Mouse (Mus musculus): ENCODE measurements at regions not wholly inside any gene's neighbourhood (a gene's known extent, or its start where the extent isn't known, plus 50 kb on each side); places are given as distances from the start of the nearest gene placed in this dataset.

DNA sequence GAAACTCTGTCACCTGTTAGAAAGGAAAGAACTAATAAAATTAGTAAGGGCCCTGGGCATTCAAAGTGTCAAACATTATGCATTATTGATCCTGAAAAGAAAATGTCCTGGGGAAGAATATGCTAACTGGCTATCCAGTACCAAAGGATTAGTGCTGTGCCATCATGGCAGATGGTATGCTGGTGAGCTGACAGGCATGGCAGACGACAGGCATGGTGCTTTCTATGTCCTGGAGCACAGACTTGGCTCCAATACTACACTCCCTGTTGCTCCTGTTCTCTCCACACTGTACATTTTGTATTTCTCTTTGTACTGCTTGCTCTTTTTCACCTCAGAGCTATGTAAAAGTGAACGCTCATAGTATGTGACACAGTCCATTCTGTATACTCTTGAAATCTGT, 187.9 kb upstream of the Gpc5 start:
- no peak overlapping the region for H3K4me3 ChIP-seq (ENCODE audit: insufficient read depth, low read length)
- no peaks in the 10 kb centered on the region for H3K4me1 ChIP-seq (ENCODE audit: control insufficient read depth, insufficient read depth, low read length)

DNA sequence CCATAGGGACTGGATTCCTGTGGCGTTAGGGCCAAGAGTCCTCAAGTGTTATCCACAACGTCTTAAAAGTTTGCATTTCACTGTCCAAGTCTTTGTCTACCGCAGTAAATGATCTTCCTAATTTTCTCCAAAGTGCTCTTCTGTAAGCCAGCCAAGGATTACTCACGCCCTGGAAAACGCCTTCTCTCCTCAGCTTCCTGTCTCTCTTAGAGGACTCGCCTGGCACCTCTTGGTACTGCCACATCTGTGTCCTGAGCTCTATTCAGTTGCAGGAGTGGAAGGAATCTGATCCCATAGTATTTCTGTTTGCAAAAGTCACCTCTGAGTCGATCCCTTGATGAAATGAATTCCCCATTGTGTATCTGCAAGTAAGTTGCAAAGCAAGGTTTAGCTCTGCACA, 179.7 kb upstream of the Gpc5 start:
- Histone ChIP-seq H3K27ac (ENCODE audit: insufficient read depth, low read length) (no peak overlapping the region), H3K4me1 (ENCODE audit: control insufficient read depth, insufficient read depth, low read length) (no peaks in the 10 kb centered on the region), H3K4me3 (ENCODE audit: insufficient read depth, low read length) (no peak overlapping the region)
- TF ChIP-seq CTCF (IDR thresholded peaks at IDR 0.05; ENCODE audit: borderline replicate concordance, insufficient read depth, low read length) (no peak), POLR2A (IDR thresholded peaks at IDR 0.05; ENCODE audit: low read depth, low read length) (no peak)

More for the DNA sequence above, 187.9 kb upstream of the Gpc5 start:
- no peak overlapping the region for H3K27ac ChIP-seq (ENCODE audit: insufficient read depth, low read length)
- no peak for TF ChIP-seq CTCF (IDR thresholded peaks at IDR 0.05; ENCODE audit: borderline replicate concordance, insufficient read depth, low read length)
- no peak for TF ChIP-seq POLR2A (IDR thresholded peaks at IDR 0.05; ENCODE audit: low read depth, low read length)

DNA sequence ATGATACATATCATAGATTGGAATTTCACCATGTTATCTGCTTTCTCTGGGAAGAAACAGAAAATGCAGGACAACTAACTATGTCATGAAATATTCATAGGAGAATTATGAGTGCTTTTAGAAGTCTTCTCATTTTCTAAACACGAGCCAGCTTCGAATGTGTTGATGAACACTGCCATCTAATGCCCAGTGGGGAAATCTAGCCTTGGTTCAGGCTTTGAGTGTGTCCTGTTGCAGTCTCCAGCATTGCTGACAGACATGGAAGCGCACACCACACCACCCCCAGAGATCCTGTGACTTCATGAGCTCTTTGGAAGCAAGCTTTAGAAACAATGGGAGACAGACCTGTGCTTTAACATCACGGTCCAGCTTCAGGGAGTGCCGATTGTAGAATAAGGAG, 178.8 kb upstream of the Gpc5 start:
- Histone ChIP-seq H3K4me3 (ENCODE audit: insufficient read depth, low read length) (no peak overlapping the region), H3K27ac (ENCODE audit: insufficient read depth, low read length) (no peak overlapping the region), H3K4me1 (ENCODE audit: control insufficient read depth, insufficient read depth, low read length) (no peaks in the 10 kb centered on the region)
- no peak for TF ChIP-seq CTCF (IDR thresholded peaks at IDR 0.05; ENCODE audit: borderline replicate concordance, insufficient read depth, low read length)
- TF ChIP-seq POLR2A (IDR thresholded peaks at IDR 0.05; ENCODE audit: low read depth, low read length), result no peak

GRCm38 (mm10) chr14:114945744-114946143, 146.3 kb upstream of the Gpc5 start:
- H3K4me3 ChIP-seq (ENCODE audit: insufficient read depth, low read length), result no peak overlapping the region
- TF ChIP-seq CTCF (IDR thresholded peaks at IDR 0.05; ENCODE audit: borderline replicate concordance, insufficient read depth, low read length) (no peak), POLR2A (IDR thresholded peaks at IDR 0.05; ENCODE audit: low read depth, low read length) (no peak)
- no peak overlapping the region for H3K27ac ChIP-seq (ENCODE audit: insufficient read depth, low read length)

DNA sequence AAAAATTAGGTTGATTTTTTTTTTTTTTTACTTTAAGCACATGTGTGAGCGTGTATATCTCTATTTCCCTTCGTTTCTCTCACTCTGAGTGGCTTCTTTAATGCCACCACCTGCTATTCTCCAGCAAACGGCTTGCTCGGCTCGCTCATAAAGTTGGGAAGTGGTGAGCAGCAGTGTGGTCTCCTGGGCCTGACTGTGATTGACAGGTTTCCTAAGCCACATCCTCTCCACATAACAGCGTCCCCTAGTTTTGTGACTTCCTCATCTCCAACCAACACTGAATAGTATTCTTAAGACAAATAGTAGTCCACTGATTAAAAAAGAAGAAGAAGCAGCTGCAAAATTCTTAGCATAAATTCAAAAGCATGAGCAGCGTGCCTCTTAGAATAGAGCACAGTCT, 145.7 kb upstream of the Gpc5 start:
- no peak overlapping the region for H3K4me3 ChIP-seq (ENCODE audit: insufficient read depth, low read length)
- H3K4me1 ChIP-seq (ENCODE audit: control insufficient read depth, insufficient read depth, low read length), result no peaks in the 10 kb centered on the region
- TF ChIP-seq CTCF (IDR thresholded peaks at IDR 0.05; ENCODE audit: borderline replicate concordance, insufficient read depth, low read length) (no peak), POLR2A (IDR thresholded peaks at IDR 0.05; ENCODE audit: low read depth, low read length) (no peak)
- H3K27ac ChIP-seq (ENCODE audit: insufficient read depth, low read length), result no peak overlapping the region

More at GRCm38 (mm10) chr14:114945744-114946143, 146.3 kb upstream of the Gpc5 start:
- H3K4me1 ChIP-seq (ENCODE audit: control insufficient read depth, insufficient read depth, low read length), result no peaks in the 10 kb centered on the region

DNA sequence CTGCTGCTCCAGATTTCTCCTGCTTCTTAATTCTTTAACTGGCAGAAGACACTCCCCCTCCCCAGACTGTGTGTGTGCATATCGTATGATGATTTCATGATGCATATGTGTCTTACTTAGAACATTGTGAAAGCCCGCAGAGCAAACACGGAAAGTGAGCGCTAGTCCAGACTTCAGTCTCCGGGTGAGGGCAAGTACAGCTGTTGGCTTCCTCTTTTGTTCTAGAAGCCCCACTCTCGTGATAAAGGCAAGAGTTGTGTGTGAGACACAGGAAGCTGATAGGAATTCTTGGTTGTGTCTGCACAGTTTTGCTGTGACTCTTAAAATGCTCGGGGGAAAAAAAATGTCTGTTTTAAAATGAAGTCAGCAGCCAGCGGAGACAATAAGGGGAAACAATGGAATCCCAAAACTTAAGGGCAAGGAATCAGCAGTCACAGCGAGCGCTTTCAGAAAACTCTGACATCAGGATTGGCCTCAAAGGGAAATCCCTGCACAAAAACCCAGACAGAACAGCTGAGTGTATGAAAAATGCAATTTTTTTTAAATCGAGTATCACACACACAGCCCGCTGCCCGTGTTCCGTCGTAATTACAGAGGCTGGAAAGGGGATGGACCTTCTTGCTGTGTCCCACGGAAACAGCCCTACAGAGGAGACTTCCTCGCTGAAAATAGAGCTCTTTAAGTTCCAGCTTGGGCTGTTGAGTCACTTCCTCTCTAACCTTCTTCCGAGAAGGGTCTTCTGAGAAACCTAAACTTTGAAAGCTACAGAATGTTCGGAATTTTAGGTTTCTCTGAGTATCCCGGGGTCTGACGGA, 143.5 kb upstream of the Gpc5 start:
- TF ChIP-seq POLR2A (IDR thresholded peaks at IDR 0.05; ENCODE audit: low read depth, low read length) (no peak), CTCF (IDR thresholded peaks at IDR 0.05; ENCODE audit: borderline replicate concordance, insufficient read depth, low read length) (no peak)

GRCm38 (mm10) chr14:114949156-114949496, 142.9 kb upstream of the Gpc5 start:
- TF ChIP-seq POLR2A (IDR thresholded peaks at IDR 0.05; ENCODE audit: low read depth, low read length) (no peak), CTCF (IDR thresholded peaks at IDR 0.05; ENCODE audit: borderline replicate concordance, insufficient read depth, low read length) (no peak)
- no peak overlapping the region for H3K4me3 ChIP-seq (ENCODE audit: insufficient read depth, low read length)
- no peak overlapping the region; the same call in 1 of the 2 replicates for H3K27ac ChIP-seq (ENCODE audit: insufficient read depth, low read length)
- H3K4me1 ChIP-seq (ENCODE audit: control insufficient read depth, insufficient read depth, low read length), result no peaks in the 10 kb centered on the region

More for the DNA sequence above, 143.5 kb upstream of the Gpc5 start:
- Histone ChIP-seq H3K27ac (ENCODE audit: insufficient read depth, low read length) (no peak overlapping the region), H3K4me1 (ENCODE audit: control insufficient read depth, insufficient read depth, low read length) (no peaks in the 10 kb centered on the region), H3K4me3 (ENCODE audit: insufficient read depth, low read length) (no peak overlapping the region)

DNA sequence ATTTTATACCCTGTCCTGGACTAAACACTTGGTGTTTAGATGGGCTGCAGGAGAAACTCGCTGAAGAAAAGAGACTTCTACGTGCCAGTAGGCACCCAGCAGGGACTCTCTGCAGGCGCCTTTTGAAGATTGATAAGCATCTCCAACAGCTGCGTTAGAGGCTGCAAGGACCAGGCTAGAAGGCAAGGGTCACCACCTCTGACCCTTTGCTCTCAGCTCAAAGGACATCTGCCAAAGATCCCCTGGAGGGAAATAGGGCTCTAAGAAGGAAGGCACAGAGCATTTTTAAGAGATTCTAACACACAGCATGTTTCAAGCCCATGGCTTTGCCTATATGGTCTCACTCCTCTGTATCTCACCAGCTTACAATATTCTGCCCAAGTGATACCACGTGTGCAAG, 139.7 kb upstream of the Gpc5 start:
- TF ChIP-seq POLR2A (IDR thresholded peaks at IDR 0.05; ENCODE audit: low read depth, low read length), result no peak
- no peak for TF ChIP-seq CTCF (IDR thresholded peaks at IDR 0.05; ENCODE audit: borderline replicate concordance, insufficient read depth, low read length)
- Histone ChIP-seq H3K4me1 (ENCODE audit: control insufficient read depth, insufficient read depth, low read length) (no peaks in the 10 kb centered on the region), H3K27ac (ENCODE audit: insufficient read depth, low read length) (no peak overlapping the region), H3K4me3 (ENCODE audit: insufficient read depth, low read length) (no peak overlapping the region)

GRCm38 (mm10) chr14:114953070-114953665, 138.8 kb upstream of the Gpc5 start:
- H3K4me3 ChIP-seq (ENCODE audit: insufficient read depth, low read length), result no peak overlapping the region
- H3K27ac ChIP-seq (ENCODE audit: insufficient read depth, low read length), result no peak overlapping the region
- TF ChIP-seq POLR2A (IDR thresholded peaks at IDR 0.05; ENCODE audit: low read depth, low read length) (no peak), CTCF (IDR thresholded peaks at IDR 0.05; ENCODE audit: borderline replicate concordance, insufficient read depth, low read length) (no peak)
- no peaks in the 10 kb centered on the region for H3K4me1 ChIP-seq (ENCODE audit: control insufficient read depth, insufficient read depth, low read length)

DNA sequence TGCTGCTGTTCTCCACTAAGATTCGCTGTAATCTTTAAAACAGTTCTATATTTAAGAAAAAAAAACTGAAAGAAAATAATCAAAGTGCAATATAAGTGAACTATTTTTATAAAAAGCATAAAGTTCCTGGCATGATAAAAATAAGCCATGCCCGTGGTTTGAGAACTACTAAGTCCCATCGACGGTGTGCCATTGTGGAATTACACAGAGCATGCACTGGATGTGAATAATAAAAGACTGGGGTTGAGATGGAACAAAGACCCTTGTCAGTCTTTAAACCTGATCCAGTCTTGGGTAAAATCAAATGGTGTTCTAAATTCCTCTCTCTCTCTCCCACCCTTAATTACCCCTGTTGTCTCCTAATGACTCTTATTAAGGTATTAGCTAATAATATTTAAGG, 137.7 kb upstream of the Gpc5 start:
- no peak overlapping the region for H3K4me3 ChIP-seq (ENCODE audit: insufficient read depth, low read length)
- TF ChIP-seq POLR2A (IDR thresholded peaks at IDR 0.05; ENCODE audit: low read depth, low read length), result no peak
- TF ChIP-seq CTCF (IDR thresholded peaks at IDR 0.05; ENCODE audit: borderline replicate concordance, insufficient read depth, low read length), result no peak
- no peak overlapping the region for H3K27ac ChIP-seq (ENCODE audit: insufficient read depth, low read length)
- H3K4me1 ChIP-seq (ENCODE audit: control insufficient read depth, insufficient read depth, low read length), result no peaks in the 10 kb centered on the region
